9 mouse cellular contexts compared by ENCODE assay signal in the genomic region with DNA sequence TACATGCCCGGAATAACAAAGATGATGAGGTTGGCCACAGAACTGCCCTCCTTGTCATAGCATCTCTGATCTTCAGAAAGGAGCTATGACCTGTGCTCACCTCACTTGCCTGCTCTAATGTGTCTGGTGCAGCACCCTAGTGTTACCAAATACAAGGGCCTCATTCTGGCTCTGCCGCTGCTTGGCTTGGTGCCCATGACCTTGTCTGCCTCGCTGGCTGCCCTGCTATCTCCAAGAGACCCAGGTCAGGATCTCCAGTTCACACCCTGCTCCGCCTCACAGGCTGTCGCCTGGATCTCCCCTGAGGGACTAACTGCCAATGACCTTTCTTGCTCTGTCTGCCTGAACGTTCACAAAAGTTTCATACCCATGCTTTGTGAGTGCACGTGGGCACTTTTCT. TPM values are rescaled to one million over a fixed set of nuclear protein-coding genes. Genes with fewer than 3 reads are reported as not detected.
DNase-seq lines count a peak whose midpoint lies in the region; ATAC-seq lines count a peak whose summit lies in the region.
"Had no signal": no experiment of that assay in that cellular context is flagged by ENCODE, and none has a peak within 500 bp of the region (broad histone marks: within the 10 kb centered on the region; RNA-seq: fewer than 3 reads in every experiment).

No protein-coding gene starts in this region.

- WGBS in midbrain, embryonic 13.5 days, result 71% methylated on average over 7 of the region's 7 CpGs
- WGBS in midbrain, embryonic 11.5 days, result 71% methylated on average over 7 of the region's 7 CpGs
- 57% methylated on average over 7 of the region's 7 CpGs for WGBS in limb, embryonic 15.5 days
- 48% methylated on average over 7 of the region's 7 CpGs for WGBS in stomach, embryonic 14.5 days

- H3K27ac ChIP-seq in midbrain, embryonic 13.5 days, result peak overlapping the region; percentile 81; the same call in 1 of the 2 replicates
- no peak overlapping the region for H3K27ac ChIP-seq in midbrain, embryonic 11.5 days (ENCODE audit: low read depth, low read length)
- H3K27ac ChIP-seq in limb, embryonic 15.5 days, result peak overlapping the region; percentile 97
- peak overlapping the region; percentile 100 for H3K27ac ChIP-seq in stomach, embryonic 14.5 days (ENCODE audit: low read length)

- no peak overlapping the region for H3K4me2 ChIP-seq in midbrain, embryonic 13.5 days (replicated peaks)
- H3K4me2 ChIP-seq in midbrain, embryonic 11.5 days, result no peak overlapping the region
- H3K4me2 ChIP-seq in limb, embryonic 15.5 days, result no peak overlapping the region
- H3K4me2 ChIP-seq in stomach, embryonic 14.5 days (replicated peaks; ENCODE audit: low read depth, low read length), result no peak overlapping the region

- peaks cover 70% of the 10 kb centered on the region for H3K4me1 ChIP-seq in midbrain, embryonic 13.5 days (replicated peaks)
- peaks cover 54% of the 10 kb centered on the region for H3K4me1 ChIP-seq in midbrain, embryonic 11.5 days (ENCODE audit: control insufficient read depth, insufficient read depth, low read length)
- H3K4me1 ChIP-seq in limb, embryonic 15.5 days, result peaks cover 68% of the 10 kb centered on the region
- H3K4me1 ChIP-seq in stomach, embryonic 14.5 days (ENCODE audit: control insufficient read depth, insufficient read depth, low read length), result peaks cover 43% of the 10 kb centered on the region

- no peak overlapping the region for H3K4me3 ChIP-seq in midbrain, embryonic 13.5 days (replicated peaks)
- H3K4me3 ChIP-seq in midbrain, embryonic 11.5 days (ENCODE audit: low read depth, low read length), result no peak overlapping the region
- no peak overlapping the region for H3K4me3 ChIP-seq in limb, embryonic 15.5 days
- H3K4me3 ChIP-seq in stomach, embryonic 14.5 days (ENCODE audit: low read depth, low read length), result no peak overlapping the region

- H3K27me3 ChIP-seq in midbrain, embryonic 13.5 days, result no peaks in the 10 kb centered on the region
- H3K27me3 ChIP-seq in midbrain, embryonic 11.5 days (ENCODE audit: control insufficient read depth, insufficient read depth, low read length), result no peaks in the 10 kb centered on the region
- no peaks in the 10 kb centered on the region for H3K27me3 ChIP-seq in limb, embryonic 15.5 days
- H3K27me3 ChIP-seq in stomach, embryonic 14.5 days (ENCODE audit: control insufficient read depth, insufficient read depth, low read length), result no peaks in the 10 kb centered on the region

- no peaks in the 10 kb centered on the region for H3K36me3 ChIP-seq in midbrain, embryonic 13.5 days
- no peaks in the 10 kb centered on the region for H3K36me3 ChIP-seq in midbrain, embryonic 11.5 days (ENCODE audit: control insufficient read depth, insufficient read depth, low read length)
- H3K36me3 ChIP-seq in limb, embryonic 15.5 days, result no peaks in the 10 kb centered on the region
- no peaks in the 10 kb centered on the region for H3K36me3 ChIP-seq in stomach, embryonic 14.5 days (ENCODE audit: control insufficient read depth, insufficient read depth, low read length)

- no peaks in the 10 kb centered on the region for H3K9me3 ChIP-seq in midbrain, embryonic 13.5 days
- no peaks in the 10 kb centered on the region for H3K9me3 ChIP-seq in midbrain, embryonic 11.5 days (ENCODE audit: control insufficient read depth, low read length)
- H3K9me3 ChIP-seq in limb, embryonic 15.5 days, result no peaks in the 10 kb centered on the region
- no peaks in the 10 kb centered on the region for H3K9me3 ChIP-seq in stomach, embryonic 14.5 days (ENCODE audit: control insufficient read depth, low read depth, low read length)

- no peak for DNase-seq in midbrain, embryonic 11.5 days (ENCODE audit: low spot score, missing footprints)
- peak; percentile 81 to 85 for DNase-seq in heart, postnatal 10 days
- no peak for DNase-seq in cerebellum, adult 9-10 months
- no peak for DNase-seq in right cerebral cortex, postnatal 4 days
- DNase-seq in layer of hippocampus, postnatal 25 days (ENCODE audit: extremely low spot score in 1 of 2, low spot score in 1 of 2), result no peak

- no peak for ATAC-seq in midbrain, embryonic 13.5 days
- no peak for ATAC-seq in midbrain, embryonic 11.5 days (ENCODE audit: low FRiP score)
- no peak for ATAC-seq in limb, embryonic 15.5 days (ENCODE audit: insufficient number of reproducible peaks, low FRiP score, low TSS enrichment, low read depth)
- no peak for ATAC-seq in stomach, embryonic 14.5 days (ENCODE audit: insufficient number of reproducible peaks, insufficient read depth, low FRiP score, low read depth)

- intact Hi-C loops in heart, postnatal 10 days (cut with DNase I), result no loop called here

- 0 out of 2 replicates have a peak overlapping the region, but pooled peaks have one; percentile 23 for H3K9ac ChIP-seq in midbrain, embryonic 13.5 days (replicated peaks)
- no peak overlapping the region for H3K9ac ChIP-seq in midbrain, embryonic 11.5 days (ENCODE audit: low read length)
- no peak overlapping the region for H3K9ac ChIP-seq in limb, embryonic 15.5 days
- H3K9ac ChIP-seq in stomach, embryonic 14.5 days (replicated peaks; ENCODE audit: low read depth, low read length), result no peak overlapping the region

RNA-seq across cellular contexts. Expression of gene Serpinh1, which starts 4.2 kb away (rescaled TPM):
- polyA plus RNA-seq in midbrain, embryonic 13.5 days (2015; fragmentation: Nextera tagmentation; extraction: Ambion mirVana), result 244 and 284 TPM in 2 replicates
- 202 and 210 TPM in 2 replicates for polyA plus RNA-seq in midbrain, embryonic 11.5 days (2014; fragmentation: Nextera tagmentation; extraction: Ambion mirVana)
- total RNA-seq in heart, postnatal 10 days (2021), result 100 to 1,000 TPM; 442 to 536 TPM
- 2,485 and 2,692 TPM in 2 replicates for polyA plus RNA-seq in limb, embryonic 15.5 days (2015; fragmentation: Nextera tagmentation; extraction: Ambion mirVana)
- polyA plus RNA-seq in stomach, embryonic 14.5 days (2014; fragmentation: Nextera tagmentation; extraction: Ambion mirVana), result 474 and 475 TPM in 2 replicates
- total RNA-seq in layer of hippocampus, postnatal 25 days (2021), result 10 to 100 TPM; 29.1 to 30.3 TPM
- total RNA-seq: MEL had no signal

RNA-seq across cellular contexts. Expression of gene Gdpd5, which starts 24.0 kb away (rescaled TPM):
- 42.5 and 46.4 TPM in 2 replicates for polyA plus RNA-seq in midbrain, embryonic 13.5 days (2015; fragmentation: Nextera tagmentation; extraction: Ambion mirVana)
- polyA plus RNA-seq in midbrain, embryonic 11.5 days (2014; fragmentation: Nextera tagmentation; extraction: Ambion mirVana), result 16.2 and 16.7 TPM in 2 replicates
- total RNA-seq in heart, postnatal 10 days (2021), result 10 to 100 TPM; 40.9 to 43.1 TPM
- 13.8 and 15.9 TPM in 2 replicates for polyA plus RNA-seq in limb, embryonic 15.5 days (2015; fragmentation: Nextera tagmentation; extraction: Ambion mirVana)
- 15.9 and 22.7 TPM in 2 replicates for polyA plus RNA-seq in stomach, embryonic 14.5 days (2014; fragmentation: Nextera tagmentation; extraction: Ambion mirVana)
- total RNA-seq in layer of hippocampus, postnatal 25 days (2021), result 10 to 100 TPM; 20.3 to 26.2 TPM

Comparison
In these comparisons a context has a peak if more than half of its experiments do, and no peak if none do; other contexts are left out.
1. DNase-seq: peak in heart, postnatal 10 days (2 of 2); none in midbrain, embryonic 11.5 days (single experiment), cerebellum, adult 9-10 months (single experiment), right cerebral cortex, postnatal 4 days (single experiment) and layer of hippocampus, postnatal 25 days (0 of 2).